Mouse (Mus musculus): ENCODE measurements around the gene Rpl41.

- TF ChIP-seq CTCF (IDR thresholded peaks at IDR 0.05; ENCODE audit: borderline replicate concordance, insufficient read depth, low read depth, low read length): no peak
- no peak for TF ChIP-seq POLR2A (IDR thresholded peaks at IDR 0.05; ENCODE audit: borderline replicate concordance, insufficient read depth, low read length)
These were observed 35.3 kb upstream of the Rpl41 start for GRCm38 (mm10) chr10:128584386-128584785.
